Mouse (Mus musculus): ENCODE data around the gene Adad1. TPM values are rescaled to one million over a fixed set of nuclear protein-coding genes. Genes with fewer than 3 reads are reported as not detected.

Adad1 gene
- total and polyA plus RNA-seq, 3 experiments = not detected

- H3K4me2 ChIP-seq (ENCODE audit: insufficient read depth, low read depth, poor library complexity, severe bottlenecking) = no peak overlapping the region
- no peaks in the 10 kb centered on the region for H3K79me2 ChIP-seq (replicated peaks; ENCODE audit: control insufficient read depth, extremely low read depth, insufficient read depth, poor library complexity, severe bottlenecking)
- no peak overlapping the region for H3K9ac ChIP-seq (ENCODE audit: insufficient read depth, low read depth)
- no peaks in the 10 kb centered on the region for H3K27me3 ChIP-seq (replicated peaks)
- TF ChIP-seq KAT2A (IDR thresholded peaks at IDR 0.05; ENCODE audit: insufficient replicate concordance, low read length) (no peak), MAZ (IDR thresholded peaks at IDR 0.05; ENCODE audit: low read depth, low read length) (no peak), ZMIZ1 (IDR thresholded peaks at IDR 0.05; ENCODE audit: low read depth, low read length) (no peak)
- H3K9me3 ChIP-seq (replicated peaks; ENCODE audit: low read length) = no peaks in the 10 kb centered on the region
- H3K4me3 ChIP-seq (replicated peaks in 1 of 3; ENCODE audit: low read depth in 2 of 3, low read length in 2 of 3, poor library complexity in 1 of 3) = no peak overlapping the region
- in situ Hi-C loops (cut with MboI; ENCODE audit: low pct_ligation_motif_present, low pct_unique_long_range_greater_than_20kb, low sequenced_read_pairs) (no loop called here), dilution Hi-C loops (cut with MboI; ENCODE audit: extremely low pct_ligation_motif_present, extremely low pct_unique_long_range_greater_than_20kb, low sequenced_read_pairs) (no loop called here)
- H3K27ac ChIP-seq (ENCODE audit: insufficient read depth, low read depth) = no peak overlapping the region
- no peak for DNase-seq (ENCODE audit: extremely low read depth)
- H3K4me1 ChIP-seq (ENCODE audit: control insufficient read depth in 1 of 2, insufficient read depth in 2 of 2) = peaks cover 7 to 13% of the 10 kb centered on the region in 2 experiments
- H3K36me3 ChIP-seq (replicated peaks in 1 of 2; ENCODE audit: control insufficient read depth in 1 of 2, insufficient read depth in 1 of 2, low read length in 1 of 2) = no peaks in the 10 kb centered on the region
These were observed 88.9 kb downstream of the Adad1 start for GRCm38 (mm10) chr3:37152274-37152673.

GRCm38 (mm10) chr3:37153004-37153403 lies 89.7 kb downstream of the Adad1 start:
- in situ Hi-C loops (cut with MboI; ENCODE audit: low pct_ligation_motif_present, low pct_unique_long_range_greater_than_20kb, low sequenced_read_pairs) = no loop called here
- H3K4me2 ChIP-seq (ENCODE audit: insufficient read depth, low read depth, poor library complexity, severe bottlenecking) = no peak overlapping the region

GRCm38 (mm10) chr3:37154396-37154795 lies 91.1 kb downstream of the Adad1 start:
- no peak for DNase-seq (ENCODE audit: extremely low read depth)
- H3K4me2 ChIP-seq (ENCODE audit: insufficient read depth, low read depth, poor library complexity, severe bottlenecking) = no peak overlapping the region
- dilution Hi-C loops (cut with MboI; ENCODE audit: extremely low pct_ligation_motif_present, extremely low pct_unique_long_range_greater_than_20kb, low sequenced_read_pairs) = no loop called here

More at GRCm38 (mm10) chr3:37153004-37153403, 89.7 kb downstream of the Adad1 start:
- Histone ChIP-seq H3K9ac (ENCODE audit: insufficient read depth, low read depth) (no peak overlapping the region), H3K4me1 (ENCODE audit: control insufficient read depth in 1 of 2, insufficient read depth in 2 of 2) (peaks cover 7 to 13% of the 10 kb centered on the region in 2 experiments), H3K36me3 (replicated peaks in 1 of 2; ENCODE audit: control insufficient read depth in 1 of 2, insufficient read depth in 1 of 2, low read length in 1 of 2) (no peaks in the 10 kb centered on the region), H3K79me2 (replicated peaks; ENCODE audit: control insufficient read depth, extremely low read depth, insufficient read depth, poor library complexity, severe bottlenecking) (no peaks in the 10 kb centered on the region), H3K27me3 (replicated peaks) (no peaks in the 10 kb centered on the region), H3K27ac (ENCODE audit: insufficient read depth, low read depth) (no peak overlapping the region), H3K9me3 (replicated peaks; ENCODE audit: low read length) (no peaks in the 10 kb centered on the region), H3K4me3 (replicated peaks in 1 of 3; ENCODE audit: low read depth in 2 of 3, low read length in 2 of 3, poor library complexity in 1 of 3) (no peak overlapping the region)
- TF ChIP-seq MAFK (IDR thresholded peaks at IDR 0.05; ENCODE audit: insufficient replicate concordance, low read length) (no peak), RCOR1 (conservative IDR thresholded peaks at IDR 0.05; ENCODE audit: low read depth, low read length) (no peak), CTCF (conservative IDR thresholded peaks at IDR 0.05 in 1 of 2, IDR thresholded peaks at IDR 0.05 in 1 of 2; ENCODE audit: low read depth in 2 of 2, low read length in 2 of 2) (no peak), NRF1 (IDR thresholded peaks at IDR 0.05; ENCODE audit: low read depth, low read length) (no peak), ZKSCAN1 (IDR thresholded peaks at IDR 0.05; ENCODE audit: borderline replicate concordance, low read depth, low read length) (no peak), ETS1 (conservative IDR thresholded peaks at IDR 0.05; ENCODE audit: low read depth, low read length) (no peak), UBTF (IDR thresholded peaks at IDR 0.05; ENCODE audit: low read depth, low read length) (no peak), MXI1 (IDR thresholded peaks at IDR 0.05; ENCODE audit: low read depth, low read length) (no peak), USF1 (IDR thresholded peaks at IDR 0.05; ENCODE audit: low read depth, low read length) (no peak), MEF2A (IDR thresholded peaks at IDR 0.05; ENCODE audit: borderline replicate concordance, low read depth, low read length) (no peak), MAX (IDR thresholded peaks at IDR 0.05; ENCODE audit: low read length) (no peak), NELFE (IDR thresholded peaks at IDR 0.05; ENCODE audit: low read depth, low read length) (no peak)
- DNase-seq (ENCODE audit: extremely low read depth) = no peak
- dilution Hi-C loops (cut with MboI; ENCODE audit: extremely low pct_ligation_motif_present, extremely low pct_unique_long_range_greater_than_20kb, low sequenced_read_pairs) = no loop called here

More at GRCm38 (mm10) chr3:37154396-37154795, 91.1 kb downstream of the Adad1 start:
- no peak for TF ChIP-seq KAT2A (IDR thresholded peaks at IDR 0.05; ENCODE audit: insufficient replicate concordance, low read length)
- TF ChIP-seq ZC3H11A (IDR thresholded peaks at IDR 0.05; ENCODE audit: low read depth, low read length) = no peak
- TF ChIP-seq UBTF (IDR thresholded peaks at IDR 0.05; ENCODE audit: low read depth, low read length) = no peak
- no peak for TF ChIP-seq RAD21 (IDR thresholded peaks at IDR 0.05; ENCODE audit: low read depth, low read length)
- TF ChIP-seq TBP (conservative IDR thresholded peaks at IDR 0.05; ENCODE audit: low read depth, low read length) = no peak
- H3K36me3 ChIP-seq (replicated peaks in 1 of 2; ENCODE audit: control insufficient read depth in 1 of 2, insufficient read depth in 1 of 2, low read length in 1 of 2) = no peaks in the 10 kb centered on the region
- no peak overlapping the region for H3K9ac ChIP-seq (ENCODE audit: insufficient read depth, low read depth)
- peaks cover 7 to 16% of the 10 kb centered on the region in 2 experiments for H3K4me1 ChIP-seq (ENCODE audit: control insufficient read depth in 1 of 2, insufficient read depth in 2 of 2)
- no peaks in the 10 kb centered on the region for H3K79me2 ChIP-seq (replicated peaks; ENCODE audit: control insufficient read depth, extremely low read depth, insufficient read depth, poor library complexity, severe bottlenecking)
- no peak overlapping the region for H3K27ac ChIP-seq (ENCODE audit: insufficient read depth, low read depth)
- in situ Hi-C loops (cut with MboI; ENCODE audit: low pct_ligation_motif_present, low pct_unique_long_range_greater_than_20kb, low sequenced_read_pairs) = no loop called here
- no peaks in the 10 kb centered on the region for H3K27me3 ChIP-seq (replicated peaks)
- no peaks in the 10 kb centered on the region for H3K9me3 ChIP-seq (replicated peaks; ENCODE audit: low read length)
- H3K4me3 ChIP-seq (replicated peaks in 1 of 3; ENCODE audit: low read depth in 2 of 3, low read length in 2 of 3, poor library complexity in 1 of 3) = no peak overlapping the region
